Mouse (Mus musculus) C2C12 (cell line): ENCODE data around the gene Hsd11b2.

Source experiments
- CTCF ChIP-seq: IDR thresholded peaks from one replicate; pipeline ENCODE4 v1.5.1; 2011; ENCODE audit not compliant: control insufficient read depth, insufficient read depth, insufficient read length
- MAX ChIP-seq: IDR thresholded peaks from one replicate; pipeline ENCODE4 v1.6.1; 2011; ENCODE audit warnings: mild to moderate bottlenecking, control low read depth
- MYOD1 ChIP-seq: IDR thresholded peaks from one replicate; pipeline ENCODE4 v1.6.1; 2011; ENCODE audit warnings: low read depth; ENCODE audit not compliant: control insufficient read depth, insufficient read length
- USF1 ChIP-seq: IDR thresholded peaks from one replicate; pipeline ENCODE4 v1.6.1; 2011; ENCODE audit warnings: low read depth, mild to moderate bottlenecking, control low read depth, moderate library complexity

GRCm38 (mm10) chr8:105563871-105564270 lies 45.3 kb downstream of the Hsd11b2 start:
- TF ChIP-seq MAX (no peak), CTCF (no peak), MYOD1 (no peak), USF1 (no peak)
